Mouse (Mus musculus) liver, embryonic 14.5 days (tissue): Measurements from ENCODE around the gene Rhot1.

Source experiments
- CTCF ChIP-seq: IDR thresholded peaks from 2 replicates; pipeline ENCODE4 v1.5.1; 2016; ENCODE audit warnings: antibody characterized with exemption, low read depth, control low read depth
- EP300 ChIP-seq: IDR thresholded peaks from 2 replicates; pipeline ENCODE4 v1.6.1; 2016; ENCODE audit warnings: antibody characterized with exemption, low read depth

DNA sequence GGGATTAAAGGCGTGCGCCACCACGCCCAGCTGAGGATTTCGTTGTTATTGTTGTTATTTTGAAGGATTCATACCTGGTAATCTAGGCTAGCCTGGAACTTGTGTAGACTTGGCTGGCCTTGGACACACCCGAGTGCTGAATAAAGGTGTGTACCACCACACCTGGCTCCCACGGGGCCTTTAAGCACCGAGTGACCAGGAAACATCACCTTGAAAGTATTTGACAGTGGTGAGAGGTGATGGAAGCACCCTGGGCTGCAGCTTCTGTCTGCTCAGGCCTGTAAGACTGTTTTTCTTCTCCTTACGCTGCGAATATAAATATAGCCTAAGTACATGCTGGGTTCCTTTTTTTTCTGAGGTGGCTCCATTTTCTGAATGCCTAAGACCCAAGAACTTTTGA is 40.7 kb upstream of the Rhot1 start:
- no peak for TF ChIP-seq CTCF
- TF ChIP-seq EP300: no peak
